Mouse (Mus musculus) layer of hippocampus, adult 8-10 months (tissue): ENCODE results near the gene Rpl7a. TPM values are rescaled to one million over a fixed set of nuclear protein-coding genes. Genes with fewer than 3 reads are reported as not detected.

Experiments used
- DNase-seq, 2 experiments: peaks; one replicate each; pipeline ENCODE4 v3.0.0; 2022; ENCODE audit warnings: low spot score in 2 of 2
- total RNA-seq, 4 experiments: library from RNA; stranded (reverse); gene quantifications; 2 replicates each; pipeline ENCODE4 v1.2.4; 2022

Rpl7a gene
- total RNA-seq, 4 experiments from 2014 or later = 201 to 291 (median 240) TPM

GRCm38 (mm10) chr2:26914148-26914941 is 3.8 kb downstream of the Rpl7a start:
- DNase-seq = no peak

DNA sequence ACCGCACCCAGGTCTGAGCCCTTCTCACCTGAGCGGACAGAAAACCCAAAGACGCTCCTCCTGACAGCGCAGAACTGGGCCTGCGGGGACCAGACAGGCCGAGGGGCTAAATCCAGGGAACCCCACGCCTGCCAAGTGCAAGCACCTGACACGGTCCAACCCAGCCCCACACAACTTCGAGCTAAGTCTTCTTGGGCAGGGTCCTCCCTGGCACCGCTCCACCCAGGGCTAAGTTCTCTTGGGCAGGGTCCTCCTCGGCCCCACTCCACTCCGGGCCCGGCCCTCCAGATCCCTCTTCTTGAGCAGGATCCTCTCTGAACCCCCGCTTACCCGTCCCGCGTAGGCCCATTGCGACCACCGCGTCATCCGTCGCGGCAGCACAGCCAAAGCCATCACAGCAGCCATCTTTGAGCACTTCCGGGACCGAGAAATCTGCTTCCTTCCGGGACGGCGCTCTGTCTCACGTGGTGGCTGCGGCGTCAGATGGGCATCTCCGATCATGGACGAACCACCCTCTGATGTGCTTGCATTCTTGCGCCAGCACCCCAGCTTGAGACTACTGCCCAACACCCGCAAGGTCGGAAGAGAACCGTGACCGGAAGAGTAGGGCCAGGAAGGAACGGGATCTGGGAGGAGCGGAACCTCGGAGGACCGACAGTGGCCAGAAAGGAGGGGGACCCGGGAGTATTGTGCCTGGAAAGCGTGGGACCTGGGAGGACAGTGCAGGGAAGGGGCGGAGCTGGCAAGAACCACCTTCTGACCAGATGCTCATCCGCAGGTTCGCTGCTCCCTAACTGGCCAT is 5.6 kb downstream of the Rpl7a start, which contains the start of the genes Surf2 and Surf1:
Gene Surf2 (plus strand): TSS at position 441 of the 802 bp plus-strand sequence.
Gene Surf1 (minus strand): TSS at position 604 of the 802 bp plus-strand sequence.
- DNase-seq = peak; percentile 86 to 87

DNA sequence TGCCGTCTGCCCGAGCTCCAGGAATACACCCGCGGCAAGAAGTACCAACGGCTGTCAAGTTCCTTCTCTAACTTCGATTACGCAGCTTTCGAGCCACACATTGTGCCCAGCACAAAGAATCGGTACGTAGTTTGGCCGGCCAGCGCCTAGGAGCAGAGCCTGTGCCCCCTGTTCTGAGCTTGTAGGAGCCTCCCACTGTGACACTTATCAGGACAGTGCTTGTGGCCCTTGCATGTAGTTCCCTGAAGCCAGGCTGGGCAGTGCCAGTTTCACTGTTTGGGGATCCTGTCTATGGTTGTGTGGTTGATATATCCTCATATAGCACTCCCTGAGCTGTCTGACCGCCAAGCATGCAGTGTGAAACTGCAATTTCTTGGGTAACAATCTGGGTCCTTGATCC is 6.2 kb downstream of the Rpl7a start:
- DNase-seq = no peak

GRCm38 (mm10) chr2:26919684-26920083 is 9.1 kb downstream of the Rpl7a start:
- no peak for DNase-seq

DNA sequence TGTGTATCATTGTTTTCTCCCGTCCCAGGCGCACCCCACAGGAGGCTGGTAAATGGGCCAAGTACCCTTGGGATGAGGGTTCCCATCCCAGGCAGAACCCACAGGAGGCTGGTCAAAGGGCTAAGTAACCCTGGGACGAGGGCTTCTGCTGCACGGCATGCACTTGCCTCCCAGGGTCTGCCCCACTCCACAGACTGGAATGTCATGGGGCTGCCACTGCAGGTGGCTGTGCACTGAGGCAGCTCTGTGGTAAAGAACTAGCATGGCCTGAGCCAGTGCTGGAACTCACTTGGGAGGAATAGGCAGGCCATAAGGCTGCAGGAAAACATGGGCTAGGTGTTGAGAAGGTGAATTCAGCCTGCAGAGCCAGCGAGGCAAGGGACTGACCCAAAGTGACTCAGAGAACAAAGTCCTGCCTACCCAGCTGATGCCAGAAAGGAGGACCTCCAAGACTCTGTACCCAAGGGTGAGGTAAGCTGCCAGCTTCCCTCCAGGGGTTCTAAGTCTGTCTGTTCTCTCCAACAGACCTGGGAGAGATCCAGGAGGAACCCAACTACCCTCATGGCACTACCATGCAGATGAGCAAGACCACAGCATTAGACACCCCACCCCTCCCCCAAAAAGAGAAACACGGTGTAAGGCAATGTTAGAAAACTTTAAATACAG is 9.8 kb downstream of the Rpl7a start:
- DNase-seq = no peak

DNA sequence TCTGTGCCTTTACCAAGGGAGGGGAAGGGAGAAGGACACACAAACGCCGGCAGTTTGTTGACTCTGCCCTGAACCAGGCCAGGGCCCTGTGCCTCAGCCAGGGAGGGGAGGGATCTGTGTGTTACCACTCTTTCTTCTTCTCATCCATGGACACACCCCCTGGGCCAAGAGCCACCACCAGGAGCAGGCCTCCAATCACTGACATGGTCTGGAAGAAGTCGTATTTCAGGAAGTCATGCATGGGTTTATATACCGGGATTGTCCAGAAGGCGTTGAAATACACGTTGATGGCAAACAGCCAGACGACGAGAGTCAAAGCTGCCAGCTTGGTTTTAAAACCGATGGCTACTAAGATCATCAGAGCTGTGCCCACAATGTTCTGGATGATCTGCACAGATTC is 11.2 kb downstream of the Rpl7a start:
- no peak for DNase-seq

DNA sequence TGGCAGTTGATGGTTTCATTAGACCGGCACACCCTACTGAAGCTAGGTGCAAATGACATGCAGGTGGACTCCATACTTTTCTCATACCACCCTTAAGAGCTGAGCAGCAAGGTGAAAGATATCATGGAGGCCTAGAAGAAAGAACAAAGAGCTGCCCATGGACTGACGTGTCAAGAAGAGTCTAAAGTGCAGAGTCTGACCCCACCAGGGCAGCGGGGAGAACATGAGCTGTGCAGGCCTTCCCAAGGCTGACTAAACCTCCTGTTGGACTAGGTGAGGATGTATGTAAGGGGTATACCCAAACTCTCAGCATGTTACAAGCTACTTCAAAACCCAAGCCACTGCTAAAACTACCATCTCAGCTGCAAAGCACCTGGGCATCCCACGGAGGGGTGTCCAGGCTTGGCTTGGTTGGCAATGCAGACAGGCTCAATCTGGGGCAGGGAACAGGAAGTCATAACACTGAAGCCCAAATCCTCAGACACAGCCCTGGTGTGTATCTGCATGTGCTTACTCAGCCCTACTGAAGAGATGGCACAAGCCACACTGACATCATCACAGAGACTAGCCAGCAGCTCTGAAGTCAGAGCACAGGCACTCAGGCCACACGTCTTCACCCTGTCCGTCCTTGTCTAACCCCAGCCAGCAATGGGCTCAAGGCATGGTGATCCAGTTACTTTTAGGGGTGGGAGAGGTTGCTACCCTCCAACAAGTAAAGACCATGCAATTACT is 17.3 kb downstream of the Rpl7a start:
- no peak for DNase-seq

DNA sequence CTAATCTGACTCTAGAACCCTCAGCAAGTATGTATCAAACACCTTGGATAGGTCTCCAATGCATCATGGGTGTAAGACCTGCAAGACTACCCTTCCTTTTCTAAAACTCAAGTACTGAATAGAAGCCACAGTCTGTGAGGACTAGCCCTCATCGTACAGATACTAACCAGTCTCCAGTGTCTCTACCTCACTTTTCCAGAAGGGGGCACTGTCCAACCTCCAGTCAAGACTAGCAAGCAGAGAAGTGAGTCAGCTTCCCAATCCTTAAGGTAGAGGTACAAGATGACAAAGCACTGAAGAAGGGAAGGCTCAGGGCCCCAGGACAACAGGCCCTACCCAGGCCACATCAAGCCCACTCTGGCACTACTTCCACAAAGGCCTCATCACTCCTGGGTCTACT is 19.8 kb downstream of the Rpl7a start:
- peak; percentile 57 to 69 for DNase-seq

DNA sequence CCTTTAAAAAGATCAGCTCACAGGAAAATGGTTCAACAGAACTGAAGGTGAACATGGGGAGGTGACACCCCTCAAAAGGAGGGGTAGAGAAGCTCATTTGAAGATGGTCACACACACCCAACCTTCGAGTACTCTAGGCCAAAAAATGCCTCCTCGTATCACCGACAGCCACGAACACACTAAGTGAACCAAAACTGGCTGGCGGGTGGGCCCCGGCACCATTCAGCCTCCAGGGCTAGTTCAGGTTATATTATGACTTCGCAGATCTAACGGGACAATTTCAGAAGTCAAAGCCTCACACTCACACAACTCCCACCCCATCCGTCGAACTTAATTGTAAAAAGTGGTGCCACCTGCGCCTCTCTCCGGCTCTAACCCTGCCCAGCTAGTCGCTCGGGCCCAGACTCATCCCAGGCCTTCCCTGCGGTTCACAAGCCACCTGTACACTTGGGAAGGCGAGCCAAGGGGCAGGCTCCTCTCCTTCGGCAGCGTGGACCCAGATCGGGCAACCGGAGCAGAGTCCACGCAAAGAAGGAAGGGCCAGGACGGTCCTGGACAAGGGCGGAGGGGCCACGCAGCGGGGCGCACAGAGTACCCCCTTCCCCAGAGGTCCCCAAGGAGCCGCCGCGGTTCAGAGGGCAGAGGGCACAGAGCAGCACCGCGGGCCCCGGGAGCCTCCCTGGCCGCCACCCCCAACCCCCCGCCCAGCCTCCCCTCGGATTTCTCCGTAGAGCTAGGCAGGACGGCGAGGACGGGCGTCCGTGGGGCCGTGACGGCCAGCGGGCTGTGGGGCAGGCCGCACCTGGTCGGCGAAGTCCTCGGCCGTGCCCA is 22.1 kb downstream of the Rpl7a start:
- no peak for DNase-seq

DNA sequence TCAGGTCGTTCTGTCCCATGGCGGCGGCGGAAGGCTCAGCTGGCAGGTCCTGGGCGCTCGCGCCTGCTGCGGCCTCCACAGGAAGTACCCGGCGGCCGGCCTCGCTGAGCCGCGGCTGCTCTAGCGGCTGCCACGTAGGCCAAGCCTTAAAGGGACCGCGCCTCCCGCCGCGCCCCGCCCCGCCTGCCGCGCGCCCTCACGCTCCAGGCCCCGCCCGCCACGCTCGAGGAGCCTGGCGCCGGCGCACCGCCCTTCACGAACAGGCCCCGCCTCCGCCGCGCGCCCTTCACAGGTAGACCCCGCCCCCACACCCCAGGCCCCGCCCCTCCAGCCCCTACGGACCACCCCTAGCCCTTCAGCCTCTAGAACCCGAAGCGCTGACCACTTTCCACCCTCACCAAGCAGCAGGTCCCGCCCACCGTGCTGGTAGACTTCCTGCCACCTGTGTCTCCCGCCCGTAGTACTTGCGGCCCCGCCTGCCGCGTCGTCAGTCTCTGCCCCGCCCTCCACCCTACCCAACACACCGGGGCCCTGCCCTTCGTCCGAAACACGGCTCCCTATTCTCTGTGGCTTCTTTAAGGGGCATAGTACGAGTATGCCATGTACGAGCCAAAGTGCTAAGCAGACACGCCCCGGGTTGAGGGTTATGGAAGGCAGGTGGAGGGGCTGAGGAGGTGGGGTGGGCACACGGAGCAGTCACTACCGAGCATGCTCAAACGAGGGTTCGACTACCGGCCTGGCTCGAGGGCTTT is 22.9 kb downstream of the Rpl7a start, which contains the start of the genes Surf4 and Stkld1:
Gene Surf4 (minus strand): TSS at position 625 of the 752 bp plus-strand sequence.
Gene Stkld1 (plus strand): TSS at position 744 of the 752 bp plus-strand sequence.
- DNase-seq = peak; percentile 82 to 89

- DNase-seq = no peak
These were observed 24.7 kb downstream of the Rpl7a start for GRCm38 (mm10) chr2:26935286-26935685.

DNA sequence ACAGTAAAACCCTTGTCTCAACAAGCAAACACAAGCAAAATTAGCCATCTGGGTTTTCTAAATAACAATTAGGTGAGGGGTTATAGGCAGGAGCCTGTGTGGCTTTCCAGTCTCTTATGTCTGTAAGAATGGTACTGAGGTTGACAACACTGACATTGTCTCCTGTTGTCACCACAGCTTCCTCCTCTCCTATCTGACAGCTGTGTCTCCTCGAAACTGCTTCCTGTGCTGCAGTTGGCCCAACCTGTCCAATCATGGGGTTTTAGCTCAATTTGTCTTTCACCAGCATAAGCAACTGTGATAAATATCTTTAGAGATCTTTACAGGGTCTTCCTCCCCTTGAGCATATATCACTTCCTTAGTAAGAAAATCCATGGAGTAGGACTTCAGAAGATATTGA is 25.9 kb downstream of the Rpl7a start:
- DNase-seq = no peak

GRCm38 (mm10) chr2:26941539-26941938 is 31.0 kb downstream of the Rpl7a start:
- no peak for DNase-seq

DNA sequence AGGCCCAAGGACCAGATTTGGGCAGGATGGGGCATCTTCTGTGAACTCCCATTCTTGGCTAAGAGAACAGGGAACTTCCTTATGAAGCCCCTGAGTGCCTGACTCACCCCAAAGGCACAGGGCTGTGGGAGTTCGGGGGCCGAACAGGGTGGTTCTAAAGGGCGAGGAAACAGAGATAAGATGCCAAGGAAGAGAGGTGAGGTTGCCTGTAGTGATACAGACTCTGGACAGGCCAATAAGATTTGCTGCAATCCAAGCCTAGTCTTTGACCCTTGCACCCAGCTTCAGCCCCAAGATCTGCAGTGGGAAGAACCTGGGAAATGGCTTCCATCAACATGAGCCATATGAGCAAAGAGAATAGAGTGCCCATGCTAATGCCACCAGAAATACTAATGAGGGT is 32.7 kb downstream of the Rpl7a start:
- DNase-seq = no peak

DNA sequence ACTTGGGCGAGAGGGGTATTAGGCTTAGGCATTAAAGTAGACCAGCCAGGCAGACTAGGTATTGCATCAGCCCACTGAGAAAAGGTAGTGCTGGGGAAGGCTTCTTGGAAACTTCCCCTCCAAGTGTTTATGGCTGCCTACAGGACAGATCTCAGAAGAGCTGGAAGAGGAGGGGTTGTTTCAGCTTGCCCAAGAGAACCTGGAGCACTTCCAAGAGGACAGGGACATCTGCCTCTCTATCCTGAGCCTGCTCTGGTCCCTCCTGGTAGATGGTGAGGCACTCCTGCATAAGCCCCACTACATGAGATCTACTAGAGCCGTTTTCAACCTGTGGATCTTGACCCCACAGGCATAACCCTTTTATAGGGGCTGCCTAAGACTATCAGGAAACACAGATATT is 39.8 kb downstream of the Rpl7a start:
- DNase-seq = no peak

- no peak for DNase-seq
These were observed 40.9 kb downstream of the Rpl7a start for GRCm38 (mm10) chr2:26951346-26951905.

- DNase-seq = no peak
These were observed 41.6 kb downstream of the Rpl7a start for GRCm38 (mm10) chr2:26952193-26952592.

GRCm38 (mm10) chr2:26952866-26953265 is 42.3 kb downstream of the Rpl7a start:
- DNase-seq = no peak
